Mouse (Mus musculus) heart, adult 2 months (tissue): ENCODE data around the gene Ttc28. TPM values are rescaled to one million over a fixed set of nuclear protein-coding genes. Genes with fewer than 3 reads are reported as not detected.

Source experiments
- DNase-seq, 2 experiments: peaks; one replicate each; pipeline ENCODE4 v3.0.0; 2021
- H3K27ac ChIP-seq: fragments of 200-600 bp; 2 replicates; pipeline ENCODE4 v1.8.1; 2022
- H3K27me3 ChIP-seq: fragments of 200-500 bp; 2 replicates; pipeline ENCODE4 v1.6.1; 2012; ENCODE audit warnings: mild to moderate bottlenecking, low read length, inconsistent platforms, mixed read lengths; ENCODE audit not compliant: control insufficient read depth, insufficient read depth
- H3K36me3 ChIP-seq: fragments of 200-500 bp; 2 replicates; pipeline ENCODE4 v1.6.1; 2012; ENCODE audit warnings: low read length, inconsistent platforms; ENCODE audit not compliant: control insufficient read depth, insufficient read depth
- H3K4me1 ChIP-seq: fragments of 200-500 bp; 2 replicates; pipeline ENCODE4 v1.6.1; 2011; ENCODE audit warnings: low read length; ENCODE audit not compliant: control insufficient read depth, insufficient read depth
- H3K4me3 ChIP-seq: fragments of 200-600 bp; 2 replicates; pipeline ENCODE4 v1.8.1; 2022
- H3K79me2 ChIP-seq: fragments of 200-500 bp; replicated peaks from 2 replicates; pipeline ENCODE4 v1.6.1; 2012; ENCODE audit warnings: mild to moderate bottlenecking, inconsistent platforms, low read length, moderate library complexity, mixed read lengths; ENCODE audit not compliant: control insufficient read depth, insufficient read depth
- H3K9ac ChIP-seq: fragments of 200-500 bp; 2 replicates; pipeline ENCODE4 v1.6.1; 2012; ENCODE audit warnings: low read depth, mild to moderate bottlenecking, control low read depth, inconsistent platforms, low read length, mixed read lengths
- CTCF ChIP-seq: fragments of 200-600 bp; IDR thresholded peaks from 2 replicates; pipeline ENCODE4 v1.8.1; 2022; ENCODE audit warnings: antibody characterized with exemption, mild to moderate bottlenecking, moderate library complexity
- EP300 ChIP-seq: fragments of 200-500 bp; IDR thresholded peaks from 2 replicates; pipeline ENCODE4 v1.6.1; 2011; ENCODE audit warnings: low read depth, low read length, control low read depth; ENCODE audit not compliant: insufficient read depth
- POLR2A ChIP-seq: fragments of 200-500 bp; IDR thresholded peaks from 2 replicates; pipeline ENCODE4 v1.6.1; 2011; ENCODE audit warnings: mild to moderate bottlenecking, low read depth, low read length, control low read depth; ENCODE audit not compliant: insufficient read depth
- WGBS: fragments of 180-500 bp; shearing (Covaris S2); methylation state at CpG from one replicate; pipeline ENCODE4 v1.1.7; 2018; 5-methylcytosine and 5-hydroxymethylcytosine counted together
- intact Hi-C: fragments of 180-260 bp; cut with DNase I; formaldehyde crosslinking; loops from one replicate; pipeline ENCODE4 v1.15.1; 2025
- polyA plus RNA-seq: library from polyadenylated mRNA; depleted of rRNA; stranded (reverse); fragments of >200 nt; gene quantifications from 2 replicates; pipeline ENCODE4 v1.2.3, GENCODE M21; 2012
- total RNA-seq, 2 experiments: library from RNA; stranded (reverse); gene quantifications; 2 replicates each; pipeline ENCODE4 v1.2.3; 2021

Gene Ttc28
- total and polyA plus RNA-seq, 3 experiments = 7.2 to 15.0 (median 12.3) TPM

DNA sequence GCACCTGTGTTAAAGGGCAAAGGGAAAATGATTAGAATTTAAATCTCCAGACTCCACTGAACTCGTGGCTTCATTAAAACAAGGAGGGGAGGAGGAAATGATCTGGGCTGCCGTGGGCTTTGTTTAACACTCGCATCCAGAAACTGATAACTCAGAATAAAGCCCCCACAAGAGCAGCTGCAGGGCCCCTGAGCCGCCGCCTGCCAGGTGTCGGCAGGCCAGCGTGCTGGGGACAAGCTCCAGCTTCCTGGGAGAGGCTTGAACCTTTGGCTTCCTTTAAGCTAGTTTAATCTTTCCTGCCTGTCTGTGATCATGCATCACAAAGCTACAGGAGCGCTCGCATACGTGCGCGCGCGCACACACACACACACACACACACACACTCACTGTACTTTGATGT lies 145.9 kb downstream of the Ttc28 start:
- Histone ChIP-seq H3K4me3 (no peak overlapping the region), H3K27me3 (no peaks in the 10 kb centered on the region), H3K9ac (no peak overlapping the region), H3K4me1 (peaks cover 5% of the 10 kb centered on the region; the same call in 1 of the 2 replicates), H3K79me2 (peaks cover 3% of the 10 kb centered on the region; the same call in 1 of the 2 replicates), H3K36me3 (no peaks in the 10 kb centered on the region), H3K27ac (no peak overlapping the region)
- DNase-seq = no peak
- TF ChIP-seq POLR2A (no peak), CTCF (no peak), EP300 (no peak)
- 62% methylated on average over 14 of the region's 14 CpGs for WGBS
- intact Hi-C loops = no loop called here

- intact Hi-C loops = no loop called here
- Histone ChIP-seq H3K79me2 (peaks cover 1% of the 10 kb centered on the region; the same call in 1 of the 2 replicates), H3K27me3 (no peaks in the 10 kb centered on the region), H3K36me3 (no peaks in the 10 kb centered on the region), H3K4me1 (peaks cover 5% of the 10 kb centered on the region; the same call in 1 of the 2 replicates), H3K4me3 (no peak overlapping the region), H3K27ac (no peak overlapping the region), H3K9ac (no peak overlapping the region)
- no peak for DNase-seq
- TF ChIP-seq CTCF = no peak
- 73% methylated on average over 8 of the region's 8 CpGs for WGBS
These were observed 146.6 kb downstream of the Ttc28 start for GRCm38 (mm10) chr5:111026209-111026608.

DNA sequence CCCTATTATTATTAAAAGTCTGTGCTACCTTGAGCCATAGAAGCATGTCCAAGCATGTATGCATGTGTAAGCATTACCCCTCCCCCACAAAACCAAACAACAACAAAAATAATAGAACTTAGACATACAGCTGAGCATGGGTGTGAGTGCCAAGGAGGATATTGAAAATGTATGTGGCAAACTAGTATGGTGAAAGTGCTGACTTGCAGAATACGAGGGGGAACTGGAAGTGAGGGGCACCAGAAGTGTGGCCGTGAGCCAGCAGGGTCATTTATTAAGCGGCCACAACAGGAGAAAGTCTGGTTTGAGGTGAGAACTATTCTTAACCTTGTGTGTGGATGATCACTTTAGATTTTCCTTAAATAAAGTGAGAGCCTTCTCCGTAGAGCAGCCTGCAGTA lies 148.7 kb downstream of the Ttc28 start:
- Histone ChIP-seq H3K36me3 (no peaks in the 10 kb centered on the region), H3K27ac (no peak overlapping the region), H3K4me3 (no peak overlapping the region), H3K4me1 (peaks cover 3% of the 10 kb centered on the region; the same call in 1 of the 2 replicates), H3K79me2 (peaks cover 6% of the 10 kb centered on the region), H3K9ac (no peak overlapping the region), H3K27me3 (no peaks in the 10 kb centered on the region)
- 55% methylated on average over 4 of the region's 4 CpGs for WGBS
- DNase-seq = no peak
- TF ChIP-seq POLR2A (no peak), EP300 (no peak), CTCF (no peak)
- intact Hi-C loops = no loop called here

GRCm38 (mm10) chr5:111028952-111029351 lies 149.3 kb downstream of the Ttc28 start:
- peaks cover 5% of the 10 kb centered on the region; the same call in 1 of the 2 replicates for H3K79me2 ChIP-seq

DNA sequence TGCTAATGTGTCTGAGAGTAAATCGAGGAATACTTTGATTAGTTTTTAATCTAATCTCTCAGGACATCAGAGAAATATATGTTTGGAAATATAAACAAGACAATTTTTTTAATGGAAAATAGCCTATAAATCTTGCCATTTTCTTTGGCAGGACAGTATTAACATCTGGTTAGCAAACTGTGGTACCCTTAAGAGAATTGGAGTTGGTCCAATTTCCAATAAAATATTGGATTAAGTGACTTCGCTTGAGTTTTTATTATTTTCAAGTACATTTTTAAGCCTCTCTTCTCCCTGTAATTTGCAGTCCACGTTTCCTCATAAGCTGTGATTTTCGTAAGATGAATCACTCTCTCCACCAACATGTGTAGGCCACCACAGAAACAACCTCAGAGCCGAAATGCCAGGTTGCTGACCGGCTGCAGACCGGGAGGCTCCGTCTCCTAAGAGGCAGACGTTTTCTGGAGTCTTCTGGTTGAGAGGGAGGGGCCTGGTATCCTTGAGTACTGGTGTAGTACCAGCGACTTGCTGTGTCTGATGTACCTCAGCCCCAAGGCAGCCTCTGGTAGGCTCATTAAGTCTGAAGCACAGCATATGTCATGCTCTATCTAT lies 153.2 kb downstream of the Ttc28 start:
- Histone ChIP-seq H3K79me2 (peaks cover 6% of the 10 kb centered on the region; the same call in 1 of the 2 replicates), H3K27me3 (no peaks in the 10 kb centered on the region), H3K9ac (no peak overlapping the region), H3K36me3 (no peaks in the 10 kb centered on the region), H3K27ac (no peak overlapping the region), H3K4me1 (peaks cover 2% of the 10 kb centered on the region; the same call in 1 of the 2 replicates), H3K4me3 (no peak overlapping the region)
- WGBS = 79% methylated on average over 10 of the region's 10 CpGs
- no peak for DNase-seq
- TF ChIP-seq EP300 (no peak), CTCF (no peak), POLR2A (no peak)
- intact Hi-C loops = no loop called here

More at GRCm38 (mm10) chr5:111028952-111029351, 149.3 kb downstream of the Ttc28 start:
- DNase-seq = no peak
- TF ChIP-seq EP300 (no peak), CTCF (no peak), POLR2A (no peak)
- H3K36me3 ChIP-seq = no peaks in the 10 kb centered on the region
- H3K4me1 ChIP-seq = peaks cover 3% of the 10 kb centered on the region; the same call in 1 of the 2 replicates
- no peak overlapping the region for H3K27ac ChIP-seq
- H3K4me3 ChIP-seq = no peak overlapping the region
- 80% methylated on average over 9 of the region's 9 CpGs for WGBS
- H3K27me3 ChIP-seq = no peaks in the 10 kb centered on the region
- no peak overlapping the region for H3K9ac ChIP-seq
- intact Hi-C loops = no loop called here

- TF ChIP-seq EP300 (no peak), POLR2A (no peak), CTCF (no peak)
- intact Hi-C loops = no loop called here
- no peak overlapping the region for H3K27ac ChIP-seq
- no peak overlapping the region for H3K4me3 ChIP-seq
- peaks cover 2% of the 10 kb centered on the region; the same call in 1 of the 2 replicates for H3K4me1 ChIP-seq
- no peaks in the 10 kb centered on the region for H3K36me3 ChIP-seq
- DNase-seq = no peak
- 87% methylated on average over 4 of the region's 4 CpGs for WGBS
- no peak overlapping the region for H3K9ac ChIP-seq
- H3K27me3 ChIP-seq = no peaks in the 10 kb centered on the region
- peaks cover 6% of the 10 kb centered on the region; the same call in 1 of the 2 replicates for H3K79me2 ChIP-seq
These were observed 153.9 kb downstream of the Ttc28 start for GRCm38 (mm10) chr5:111033489-111033888.
